Mouse (Mus musculus) testis, postnatal 14 days (tissue): Measurements from ENCODE around the gene Psmd8.
"Not testable (repeated sequence)": the region's sequence is repeated elsewhere in the genome, so short reads cannot be mapped to it uniquely, and the experiment has no call there.

ENCODE experiments used
- DNase-seq: peaks from one replicate; pipeline ENCODE4 v3.0.0; 2021; ENCODE audit warnings: low spot score

Gene Psmd8

DNA sequence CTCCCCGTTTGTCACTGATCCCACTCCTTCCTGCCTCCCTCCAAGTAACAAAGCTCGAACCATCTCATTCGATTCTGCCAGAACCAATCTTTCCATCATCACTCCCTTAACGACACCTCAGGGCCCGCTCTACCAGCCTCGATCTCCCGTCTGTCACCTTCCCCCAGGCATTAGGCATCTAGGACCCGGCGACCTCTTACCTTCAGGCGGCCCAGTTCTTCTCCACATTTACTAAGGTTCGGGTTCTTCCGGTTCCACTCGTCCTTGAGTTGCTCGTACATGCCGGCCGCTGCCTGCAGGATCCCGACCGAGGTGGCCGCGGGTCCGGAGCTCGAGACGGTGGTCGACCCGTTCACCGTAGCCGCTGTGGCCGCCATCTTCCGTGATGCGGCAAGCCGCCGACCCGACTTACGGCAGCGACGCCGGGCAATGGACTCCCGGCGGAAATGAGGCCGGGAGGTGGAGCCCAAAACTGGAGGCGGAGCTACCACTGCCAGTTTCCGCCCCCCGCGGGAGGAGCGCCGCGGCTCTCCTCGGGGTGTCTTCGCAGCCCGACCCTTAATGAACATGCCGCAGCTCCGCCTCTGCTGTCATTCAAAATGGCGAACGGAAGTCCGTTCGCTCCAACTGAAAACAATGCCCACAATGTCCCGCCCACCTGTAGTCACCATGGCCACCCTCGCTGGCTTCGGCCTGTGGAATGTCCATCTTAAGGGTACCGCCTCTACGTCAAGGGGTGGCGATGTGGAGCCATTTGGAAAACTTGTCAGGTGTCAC lies at the start of gene Psmd8:
Psmd8 (minus strand) TSS at position 625 of the 777 bp plus-strand sequence.
- peak; percentile 96 for DNase-seq

DNA sequence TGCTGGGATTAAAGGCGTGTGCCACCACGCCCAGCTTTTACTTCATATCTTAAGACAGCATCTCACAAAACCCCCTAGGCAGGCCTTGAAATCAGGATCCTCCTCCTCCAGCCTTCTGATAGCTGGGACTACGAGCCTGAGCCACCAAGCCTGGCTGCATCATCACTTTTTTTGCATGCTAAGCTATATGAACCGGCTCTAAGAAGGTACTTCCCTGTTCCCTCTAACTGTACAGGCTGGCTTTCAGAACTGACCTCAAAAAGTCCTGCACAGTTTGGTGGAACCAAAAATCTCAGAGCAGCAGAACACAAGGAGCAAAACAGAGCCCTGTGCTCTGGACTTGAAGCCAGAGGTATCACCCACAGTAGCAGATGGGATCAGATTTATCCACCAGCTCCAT lies 47.7 kb upstream of the Psmd8 start:
- DNase-seq, result peak; percentile 2

DNA sequence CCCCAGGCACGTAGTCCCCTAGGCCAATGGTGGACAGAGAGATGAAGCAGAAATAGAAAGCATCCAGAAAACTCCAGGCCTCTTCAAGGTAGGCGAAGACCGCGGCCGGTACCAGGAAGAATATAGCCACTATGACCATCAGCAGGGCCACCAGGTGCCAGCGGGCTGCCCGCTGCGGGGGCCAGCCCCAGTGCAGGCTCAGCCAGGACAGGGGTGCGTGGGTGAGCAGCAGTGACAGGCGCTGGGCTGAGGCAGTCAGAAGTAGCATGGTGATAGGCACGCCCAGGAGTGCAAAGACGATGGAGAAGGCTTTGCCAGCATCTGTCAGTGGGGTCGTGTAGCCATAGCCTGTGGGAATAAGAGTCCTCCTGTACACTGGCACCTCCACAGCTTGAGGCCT lies 45.0 kb upstream of the Psmd8 start:
- DNase-seq, result no peak

DNA sequence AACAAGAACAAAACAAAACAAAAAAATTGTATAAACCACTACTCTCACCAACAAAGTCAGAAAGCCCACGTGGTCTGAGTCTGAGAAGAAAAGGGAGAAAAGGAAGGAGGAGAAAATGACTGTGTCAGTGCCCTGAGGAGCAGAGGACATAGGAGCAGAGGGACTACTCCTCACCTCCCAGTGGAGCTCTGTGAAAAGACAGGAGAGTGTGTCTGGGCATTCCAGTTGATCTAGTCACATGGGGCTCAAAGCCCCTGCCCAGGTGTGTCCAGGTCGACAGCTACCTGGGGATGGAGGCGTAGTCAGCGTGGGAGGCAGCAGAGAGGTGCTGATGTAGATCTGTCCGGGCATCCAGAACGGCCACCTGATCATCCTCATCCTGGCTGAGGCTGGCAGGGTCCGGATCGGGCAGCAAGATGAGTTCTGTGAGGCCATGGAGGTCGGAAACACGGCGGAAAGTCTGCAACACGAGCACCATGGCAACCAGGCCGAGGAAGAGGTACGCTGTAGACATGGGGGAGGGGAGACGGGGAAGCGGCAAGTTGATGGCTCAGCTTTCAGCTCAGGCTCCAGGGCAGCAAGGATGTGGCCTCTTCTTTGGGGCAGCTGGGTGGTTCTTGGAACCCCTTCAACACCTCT lies 44.4 kb upstream of the Psmd8 start:
- DNase-seq, result no peak

DNA sequence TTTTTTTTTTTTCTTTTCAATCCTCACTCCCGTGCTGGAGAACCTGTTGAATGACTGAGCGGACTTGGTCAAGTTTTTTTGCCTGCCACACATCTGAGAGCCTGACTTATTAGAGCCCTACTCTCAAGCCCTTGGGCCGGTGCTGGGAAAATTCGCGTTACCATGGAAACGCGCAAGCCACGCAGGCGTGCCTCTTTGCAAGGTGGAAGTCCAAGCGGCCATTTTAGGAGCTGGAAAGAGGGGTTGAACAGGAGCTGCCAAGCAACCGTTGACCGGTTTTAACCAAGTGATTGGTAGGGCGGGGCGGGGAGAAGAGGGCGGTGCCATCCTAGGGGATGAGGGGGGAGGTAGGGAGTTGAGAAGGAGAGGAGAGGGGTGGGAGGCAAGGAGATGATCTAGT lies 34.3 kb upstream of the Psmd8 start:
- peak; percentile 84 for DNase-seq

DNA sequence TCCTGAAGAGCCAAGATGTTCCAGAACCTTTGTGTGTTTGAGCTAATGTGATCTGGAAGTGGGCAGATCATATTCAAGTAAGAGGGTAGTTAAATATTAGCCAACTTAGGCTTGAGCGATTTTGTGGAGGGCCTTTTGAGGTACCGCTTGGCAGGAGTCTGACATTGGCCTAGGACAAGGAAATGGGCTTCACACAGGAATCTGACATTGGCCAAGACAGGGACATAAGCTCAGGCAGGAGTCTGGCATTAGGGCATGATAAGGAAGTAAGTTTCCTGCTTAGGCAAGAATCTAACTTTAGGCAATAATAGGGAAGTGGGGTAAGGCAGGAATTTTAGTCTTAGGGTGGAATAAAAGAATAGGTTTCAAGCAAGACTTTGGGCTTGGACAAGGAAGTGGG lies 33.7 kb upstream of the Psmd8 start:
- no peak for DNase-seq

DNA sequence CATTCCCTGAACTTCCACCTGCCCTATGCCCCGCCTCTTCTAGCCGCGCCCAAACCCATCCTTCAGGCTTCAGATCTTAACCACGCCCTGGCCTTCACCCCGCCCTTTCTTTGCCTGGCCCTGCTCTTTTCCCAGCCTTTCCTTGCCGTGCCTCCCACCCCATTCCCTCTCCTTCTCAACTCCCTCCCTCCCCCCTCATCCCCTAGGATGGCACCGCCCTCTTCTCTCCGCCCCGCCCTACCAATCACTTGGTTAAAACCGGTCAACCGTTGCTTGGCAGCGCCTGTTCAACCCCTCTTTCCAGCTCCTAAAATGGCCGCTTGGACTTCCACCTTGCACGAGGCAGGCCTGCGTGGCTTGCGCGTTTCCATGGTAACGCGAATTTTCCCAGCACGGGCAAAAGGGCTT lies 33.2 kb upstream of the Psmd8 start, which contains the start of gene Catsperg1:
Catsperg1 (minus strand) TSS at position 361 of the 408 bp plus-strand sequence.
- peak; percentile 89 for DNase-seq

DNA sequence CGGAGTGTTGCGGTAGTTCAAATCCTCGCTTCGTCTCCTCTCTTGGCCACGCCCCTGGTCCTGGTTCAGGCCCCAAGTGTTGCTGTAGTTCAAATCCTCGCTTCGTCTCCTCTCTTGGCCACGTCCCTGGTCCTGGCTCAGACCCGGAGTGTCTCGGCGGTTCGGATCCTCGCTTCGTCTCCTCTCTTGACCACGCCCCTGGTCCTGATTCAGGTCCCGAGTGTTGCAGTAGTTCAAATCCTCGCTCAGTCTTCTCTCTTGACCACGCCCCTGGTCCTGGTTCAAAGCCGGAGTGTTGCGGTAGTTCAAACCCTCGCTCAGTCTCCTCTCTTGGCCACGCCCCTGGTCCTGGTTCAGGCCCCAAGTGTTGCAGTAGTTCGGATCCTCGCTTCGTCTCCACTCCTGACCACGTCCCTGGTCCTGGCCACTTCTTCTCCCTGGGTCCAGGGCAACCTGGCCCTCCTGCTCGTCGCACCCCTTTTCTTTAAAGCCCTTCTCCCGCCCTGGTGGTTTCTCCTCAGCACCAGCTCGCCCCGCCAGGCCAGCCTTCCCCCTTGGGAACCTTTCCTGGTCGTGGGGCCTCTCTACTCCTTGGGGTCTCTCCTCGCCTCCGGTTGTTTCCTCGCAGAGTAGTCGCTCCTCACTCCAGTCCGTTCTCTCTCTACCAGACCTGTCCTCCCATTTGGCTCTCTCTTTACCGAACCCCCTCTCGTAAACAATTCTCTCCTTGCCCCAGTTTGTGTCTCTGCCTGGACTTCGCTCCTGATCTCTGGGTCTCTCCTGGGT lies 32.5 kb upstream of the Psmd8 start:
- DNase-seq, result not testable (repeated sequence)

DNA sequence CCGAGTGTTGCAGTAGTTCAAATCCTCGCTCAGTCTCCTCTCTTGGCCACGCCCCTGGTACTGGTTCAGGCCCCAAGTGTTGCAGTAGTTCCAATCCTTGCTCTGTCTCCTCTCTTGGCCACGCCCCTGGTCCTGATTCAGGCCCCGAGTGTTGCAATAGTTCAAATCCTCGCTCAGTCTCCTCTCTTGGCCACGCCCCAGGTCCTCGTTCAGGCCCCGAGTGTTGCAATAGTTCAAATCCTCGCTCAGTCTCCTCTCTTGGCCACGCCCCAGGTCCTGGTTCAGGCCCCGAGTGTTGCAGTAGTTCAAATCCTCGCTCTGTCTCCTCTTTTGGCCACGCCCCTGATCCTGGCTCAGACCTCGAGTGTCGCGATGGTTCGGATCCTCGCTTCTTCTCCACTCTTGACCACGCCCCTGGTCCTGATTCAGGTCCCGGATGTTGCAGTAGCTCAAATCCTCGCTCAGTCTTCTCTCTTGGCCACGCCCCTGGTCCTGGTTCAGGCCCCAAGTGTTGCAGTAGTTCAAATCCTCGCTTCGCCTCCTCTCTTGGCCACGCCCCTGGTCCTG lies 31.8 kb upstream of the Psmd8 start:
- DNase-seq, result peak; percentile 88

DNA sequence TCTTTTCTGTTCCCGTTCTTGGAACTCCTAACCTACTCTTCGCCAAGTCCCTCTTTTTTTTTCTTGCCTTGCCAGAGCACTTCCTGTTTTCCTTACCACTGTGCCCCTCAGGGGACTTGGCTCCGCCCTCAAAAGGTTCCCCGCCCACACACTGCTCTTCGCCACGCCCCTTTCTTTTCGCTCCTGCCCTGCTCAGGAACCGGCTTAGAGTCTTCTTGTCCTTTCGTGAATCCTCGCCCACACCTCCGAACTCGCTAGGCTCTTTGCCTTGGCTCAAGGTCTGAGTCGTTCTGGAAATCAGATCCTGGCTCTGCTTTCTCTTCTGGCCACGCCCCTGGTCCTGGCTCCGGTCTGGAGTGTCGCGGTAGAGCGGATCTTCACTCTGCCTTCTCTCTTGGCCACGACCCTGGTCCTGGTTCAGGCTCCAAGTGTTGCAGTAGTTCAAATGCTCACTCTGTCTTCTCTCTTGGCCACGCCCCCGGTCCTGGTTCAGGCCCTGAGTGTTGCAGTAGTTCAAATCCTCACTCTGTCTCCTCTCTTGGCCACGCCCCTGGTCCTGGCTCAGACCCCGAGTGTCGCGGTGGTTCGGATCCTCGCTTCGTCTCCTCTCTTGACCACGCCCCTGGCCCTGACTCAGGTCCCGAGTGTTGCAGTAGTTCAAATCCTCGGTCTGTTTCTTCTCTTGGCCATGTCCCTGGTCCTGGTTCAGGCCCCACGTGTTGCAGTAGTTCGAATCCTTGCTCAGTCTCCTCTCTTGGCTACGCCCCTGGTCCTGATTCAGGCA lies 31.1 kb upstream of the Psmd8 start:
- DNase-seq, result peak; percentile 91

DNA sequence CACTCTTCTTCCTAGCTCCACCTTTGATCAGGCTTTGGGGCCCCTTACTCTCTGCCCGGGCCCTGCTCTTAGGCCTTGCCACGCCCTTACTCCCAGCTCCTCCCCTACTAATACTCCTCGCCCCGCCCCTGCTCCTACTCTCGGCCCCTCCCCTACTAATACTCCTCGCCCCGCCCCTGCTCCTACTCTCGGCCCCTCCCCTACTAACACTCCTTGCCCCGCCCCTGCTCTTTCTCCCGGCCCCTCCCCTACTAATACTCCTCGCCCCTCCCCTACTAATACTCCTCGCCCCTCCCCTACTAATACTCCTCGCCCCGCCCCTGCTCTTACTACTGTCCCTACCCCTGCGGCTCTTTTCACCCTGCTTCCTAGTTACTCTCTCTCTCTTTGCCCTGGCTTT lies 30.5 kb upstream of the Psmd8 start:
- DNase-seq, result peak; percentile 79

DNA sequence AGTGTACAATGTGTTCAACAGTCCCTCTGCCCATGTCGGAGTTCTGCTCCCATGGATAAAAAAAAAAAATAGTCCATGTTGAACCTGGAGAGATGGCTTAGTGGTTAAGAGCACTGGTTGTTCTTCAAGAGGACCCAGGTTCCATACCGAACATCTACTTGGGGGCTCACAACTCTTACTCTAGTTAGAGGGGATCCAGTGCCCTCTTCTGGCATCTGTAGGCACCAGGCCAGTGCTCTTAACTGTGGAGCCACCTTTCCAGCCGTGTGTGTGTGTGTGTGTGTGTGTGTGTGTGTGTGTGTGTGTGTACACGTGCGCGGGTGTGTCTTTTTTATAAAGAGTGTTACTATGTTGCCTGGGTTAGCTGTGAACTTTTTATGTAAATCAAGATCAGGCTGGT lies 22.1 kb upstream of the Psmd8 start:
- no peak for DNase-seq

DNA sequence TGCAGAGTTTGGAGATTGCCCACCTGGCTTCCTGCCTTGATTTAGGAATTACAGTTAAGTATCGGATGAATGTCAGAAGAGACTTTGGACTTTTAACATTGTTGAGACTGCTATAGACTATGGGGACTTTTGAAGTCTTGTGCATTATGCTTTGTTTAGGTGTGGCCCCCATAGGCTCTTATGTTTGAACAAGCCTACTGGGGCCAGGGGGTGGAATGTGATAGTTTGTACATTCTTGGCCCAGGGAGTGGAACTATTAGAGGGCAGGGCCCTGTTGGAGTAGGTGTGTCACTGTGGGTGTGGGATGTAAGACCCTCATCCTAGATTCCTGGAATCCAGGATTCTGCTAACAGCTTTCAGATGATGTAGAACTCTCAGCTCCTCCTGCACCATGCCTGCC lies 13.7 kb upstream of the Psmd8 start:
- DNase-seq, result not testable (repeated sequence)

DNA sequence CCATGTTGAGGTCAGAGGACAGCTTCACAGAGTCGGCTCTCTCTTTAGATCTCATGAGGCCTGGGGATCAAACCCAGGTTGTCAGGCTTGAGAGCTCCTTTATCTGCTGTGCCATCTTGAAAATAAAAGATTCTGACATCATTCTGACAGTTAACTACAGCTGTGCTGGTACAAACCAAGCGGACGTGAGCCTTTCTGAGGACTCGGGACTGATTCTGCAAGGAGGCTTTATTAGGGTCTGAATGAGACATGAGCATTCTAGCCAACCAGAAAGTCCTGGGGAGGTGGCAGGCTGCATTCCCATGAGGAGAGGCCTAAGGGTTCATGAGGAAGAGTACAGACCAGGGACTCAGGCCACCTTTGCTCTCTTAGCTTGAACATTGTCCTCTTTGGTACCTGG lies 822 bp upstream of the Psmd8 start:
- not testable (repeated sequence) for DNase-seq

DNA sequence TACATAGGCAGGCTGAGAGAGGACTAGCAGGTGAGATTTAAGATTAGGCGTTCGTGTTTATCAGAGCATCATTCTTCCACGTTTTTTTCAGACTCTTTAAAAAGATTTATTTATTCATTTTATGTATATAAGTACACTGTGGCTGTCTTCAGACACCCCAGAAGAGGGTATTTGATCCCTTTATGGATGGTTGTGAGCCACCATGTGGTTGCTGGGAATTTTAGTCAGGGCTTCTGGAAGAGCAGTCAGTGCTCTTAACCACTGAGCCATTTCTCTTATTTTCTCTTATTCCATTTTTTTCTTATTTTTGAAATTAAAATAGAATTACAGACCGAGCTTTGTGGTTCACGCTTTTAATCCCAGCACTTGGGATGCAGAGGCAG lies 344 bp upstream of the Psmd8 start:
- no peak for DNase-seq

DNA sequence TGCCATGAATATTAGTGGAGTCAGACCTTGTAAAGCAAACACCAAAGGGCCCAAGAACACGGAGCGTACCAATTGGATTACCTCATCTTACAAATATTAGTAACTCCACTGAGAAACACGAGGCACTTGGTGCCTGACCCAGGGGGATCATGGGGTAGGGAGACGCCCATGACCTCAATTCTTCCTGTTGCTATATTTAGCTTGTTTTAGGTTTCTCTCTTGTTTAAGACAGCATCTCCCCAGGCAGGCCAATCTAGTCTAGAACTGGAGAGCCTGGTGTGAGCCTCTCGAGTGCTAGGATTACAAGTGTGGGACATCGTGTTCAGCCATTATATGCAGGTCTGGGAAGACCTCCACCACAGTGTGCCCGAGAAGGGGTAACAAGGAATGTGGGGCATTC lies 1.2 kb downstream of the Psmd8 start:
- no peak for DNase-seq

DNA sequence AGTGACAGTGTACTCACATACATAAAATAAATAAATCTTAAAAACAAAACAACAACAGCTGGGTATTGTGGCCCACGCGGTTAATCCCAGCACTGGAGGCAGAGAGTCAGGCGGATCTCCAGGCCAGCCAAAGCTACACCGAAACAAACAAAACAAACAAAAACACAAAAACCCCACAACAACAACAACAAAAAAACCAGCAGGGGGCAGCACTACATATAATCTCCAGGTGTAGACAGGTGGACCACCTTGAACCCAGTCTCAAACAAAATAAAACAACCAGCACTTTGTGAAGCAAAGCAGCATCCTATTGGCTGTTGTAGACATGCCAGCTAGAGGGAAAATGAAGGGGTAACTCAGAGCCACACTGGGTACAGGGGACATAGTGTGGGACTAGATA lies 2.4 kb downstream of the Psmd8 start:
- no peak for DNase-seq

DNA sequence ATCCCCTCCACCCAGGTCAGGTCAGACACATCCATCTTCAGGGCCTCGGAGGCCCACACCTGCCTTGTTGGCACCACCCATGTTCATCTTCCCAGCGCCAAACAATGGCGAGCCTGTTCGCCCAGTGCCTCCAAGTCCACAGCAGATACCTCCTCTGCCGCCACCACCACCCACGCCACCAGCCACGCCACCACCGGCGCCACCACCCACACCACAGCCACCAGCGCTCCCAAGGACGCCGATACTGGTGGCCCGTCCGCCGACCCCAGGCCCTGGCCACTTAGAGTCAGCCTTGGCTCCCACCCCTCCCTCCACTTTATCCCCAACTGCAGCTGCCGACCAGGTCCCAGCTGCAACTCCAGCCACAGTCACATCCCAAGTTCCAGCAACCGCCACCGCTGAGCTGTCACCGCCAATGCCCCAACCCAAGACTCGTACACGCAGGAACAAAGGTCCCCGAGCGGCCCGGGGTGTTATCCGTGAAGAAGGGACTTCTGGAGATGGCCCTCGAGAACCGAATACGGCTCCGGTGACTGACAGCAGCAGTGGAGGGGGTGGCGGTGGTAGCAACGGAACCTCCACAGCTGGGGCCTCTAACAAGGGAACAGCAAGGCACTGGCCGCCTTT lies 8.0 kb downstream of the Psmd8 start:
- DNase-seq, result no peak

DNA sequence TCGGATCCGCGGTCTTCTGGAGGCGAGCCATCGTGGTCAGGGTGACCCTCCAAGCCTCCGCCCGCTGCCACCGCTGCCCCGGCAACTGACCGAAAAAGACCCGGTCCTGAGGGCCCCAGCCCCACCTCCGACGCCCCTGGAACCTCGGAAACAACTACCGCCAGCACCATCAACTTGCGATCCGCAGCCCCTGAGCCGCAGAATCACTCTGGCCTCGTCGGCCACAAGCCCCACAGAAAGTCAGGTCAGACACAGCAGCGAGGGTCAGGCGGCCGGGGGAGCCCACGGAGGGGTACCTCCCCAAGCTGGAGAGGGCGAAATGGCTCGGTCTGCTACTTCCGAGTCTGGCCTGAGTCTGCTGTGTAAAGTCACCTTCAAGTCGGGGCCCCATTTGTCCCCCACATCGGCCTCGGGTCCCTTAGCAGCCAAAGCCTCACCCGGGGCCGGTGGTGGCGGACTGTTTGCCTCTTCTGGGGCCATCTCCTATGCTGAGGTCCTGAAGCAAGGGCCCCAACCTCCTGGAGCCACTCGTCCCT lies 8.9 kb downstream of the Psmd8 start:
- no peak for DNase-seq

DNA sequence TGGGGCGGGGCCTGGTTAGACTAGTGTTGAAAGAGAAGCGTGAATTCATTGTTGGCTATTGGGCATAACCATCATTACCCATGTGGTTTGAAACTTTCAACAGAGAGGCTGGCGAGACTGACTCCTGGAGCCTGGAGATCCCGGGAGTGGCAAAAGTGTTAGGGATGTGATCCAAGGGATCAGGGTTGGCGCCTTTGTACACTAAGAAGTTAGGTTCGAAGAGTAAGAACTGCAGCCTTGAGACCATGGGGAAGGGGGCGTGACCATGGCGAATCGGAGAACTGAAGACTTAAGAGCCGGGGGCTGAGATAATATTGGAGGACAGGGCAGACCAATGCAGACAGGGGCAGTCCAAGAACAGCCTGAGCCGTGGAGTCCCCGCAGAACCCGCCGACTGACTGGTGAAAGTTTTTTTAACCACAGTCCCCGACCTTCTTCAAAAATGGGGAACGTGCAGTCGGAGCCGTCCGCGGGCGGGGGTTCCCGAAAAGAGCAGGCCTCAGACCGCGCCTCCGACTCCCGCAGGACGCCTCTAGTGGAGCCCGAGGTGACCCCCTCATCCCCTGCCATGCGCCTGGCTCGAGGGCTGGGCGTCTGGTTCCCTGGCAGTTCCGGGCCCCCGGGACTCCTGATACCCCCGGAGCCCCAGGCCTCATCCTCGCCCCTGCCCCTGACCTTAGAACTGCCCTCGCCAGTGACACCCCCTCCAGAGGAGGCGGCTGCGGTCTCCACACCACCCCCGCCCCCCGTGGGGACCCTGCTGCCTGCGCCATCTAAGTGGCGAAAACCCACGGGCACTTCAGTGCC lies 9.5 kb downstream of the Psmd8 start:
- DNase-seq, result no peak
